Mouse (Mus musculus): ENCODE data around the gene Sbf1. TPM values are rescaled to one million over a fixed set of nuclear protein-coding genes. Genes with fewer than 3 reads are reported as not detected.

The Sbf1 gene
- total and polyA plus RNA-seq, 3 experiments = 22.6 to 79.1 (median 69.3) TPM

DNA sequence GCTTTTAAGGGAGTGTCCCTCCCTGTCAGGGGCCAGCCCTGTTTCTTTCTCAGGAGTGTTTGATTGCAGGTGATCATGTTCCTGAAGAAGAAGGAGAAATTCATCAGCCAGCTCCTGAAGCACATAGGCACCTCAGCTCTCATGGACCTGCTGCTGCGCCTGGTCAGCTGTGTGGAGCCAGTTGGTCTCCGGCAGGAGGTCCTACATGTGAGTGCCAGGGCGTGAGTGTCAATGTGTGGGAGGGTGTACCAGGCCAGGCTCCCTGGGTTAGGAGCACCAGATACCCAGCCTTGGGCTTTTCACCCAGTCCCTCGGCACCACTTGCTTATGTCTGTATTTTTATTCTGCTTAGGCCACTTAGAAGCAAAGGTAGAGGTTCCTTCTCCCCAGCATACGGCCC lies 56.1 kb downstream of the Sbf1 start:
- in situ Hi-C loops (cut with MboI; ENCODE audit: low pct_ligation_motif_present, low pct_unique_long_range_greater_than_20kb, low sequenced_read_pairs) = no loop called here
- dilution Hi-C loops (cut with MboI; ENCODE audit: extremely low pct_ligation_motif_present, extremely low pct_unique_long_range_greater_than_20kb, low sequenced_read_pairs) = no loop called here
- no peak for DNase-seq (ENCODE audit: extremely low read depth)
- no peak overlapping the region for H3K4me2 ChIP-seq (ENCODE audit: insufficient read depth, low read depth, poor library complexity, severe bottlenecking)
- no peak overlapping the region for H3K27ac ChIP-seq (ENCODE audit: insufficient read depth, low read depth)
- no peaks in the 10 kb centered on the region for H3K79me2 ChIP-seq (replicated peaks; ENCODE audit: control insufficient read depth, extremely low read depth, insufficient read depth, poor library complexity, severe bottlenecking)
- no peak overlapping the region for H3K9ac ChIP-seq (ENCODE audit: insufficient read depth, low read depth)
- no peak for TF ChIP-seq ETS1 (conservative IDR thresholded peaks at IDR 0.05; ENCODE audit: low read depth, low read length)
- TF ChIP-seq JUN (IDR thresholded peaks at IDR 0.05; ENCODE audit: insufficient read depth, low read depth, low read length) = no peak
- H3K27me3 ChIP-seq (replicated peaks) = no peaks in the 10 kb centered on the region
- H3K4me1 ChIP-seq (ENCODE audit: control insufficient read depth in 1 of 2, insufficient read depth in 2 of 2) = no peaks in the 10 kb centered on the region
- peaks cover 3% of the 10 kb centered on the region for H3K9me3 ChIP-seq (replicated peaks; ENCODE audit: low read length)
- no peak overlapping the region for H3K4me3 ChIP-seq (replicated peaks in 1 of 3; ENCODE audit: low read depth in 2 of 3, low read length in 2 of 3, poor library complexity in 1 of 3)
- H3K36me3 ChIP-seq (replicated peaks in 1 of 2; ENCODE audit: control insufficient read depth in 1 of 2, insufficient read depth in 1 of 2, low read length in 1 of 2) = peaks cover 0 to 52% of the 10 kb centered on the region in 2 experiments

DNA sequence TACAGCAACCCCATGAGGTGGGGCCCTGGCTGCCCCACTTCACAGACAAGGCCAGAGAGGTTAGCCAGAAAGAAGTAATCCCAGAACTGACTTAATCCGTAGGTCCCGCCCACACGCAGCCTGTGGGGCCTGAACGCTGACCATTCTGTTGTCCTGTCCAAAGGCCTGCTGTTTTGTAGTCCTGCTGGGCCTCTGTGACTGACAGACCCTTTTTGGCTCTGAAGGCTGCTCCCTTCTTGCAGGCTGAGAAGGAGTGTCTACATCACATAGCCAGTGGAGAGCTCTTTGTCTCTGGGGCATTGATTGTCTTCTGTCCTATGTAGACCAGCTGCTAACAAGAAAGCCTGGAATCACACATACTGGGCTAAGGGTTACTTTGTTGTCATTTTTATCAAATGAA lies 59.8 kb downstream of the Sbf1 start:
- Histone ChIP-seq H3K27me3 (replicated peaks) (no peaks in the 10 kb centered on the region), H3K36me3 (replicated peaks in 1 of 2; ENCODE audit: control insufficient read depth in 1 of 2, insufficient read depth in 1 of 2, low read length in 1 of 2) (peaks cover 4 to 52% of the 10 kb centered on the region in 2 experiments), H3K27ac (ENCODE audit: insufficient read depth, low read depth) (no peak overlapping the region), H3K4me1 (ENCODE audit: control insufficient read depth in 1 of 2, insufficient read depth in 2 of 2) (no peaks in the 10 kb centered on the region), H3K4me2 (ENCODE audit: insufficient read depth, low read depth, poor library complexity, severe bottlenecking) (no peak overlapping the region), H3K9ac (ENCODE audit: insufficient read depth, low read depth) (no peak overlapping the region), H3K4me3 (replicated peaks in 1 of 3; ENCODE audit: low read depth in 2 of 3, low read length in 2 of 3, poor library complexity in 1 of 3) (no peak overlapping the region), H3K9me3 (replicated peaks; ENCODE audit: low read length) (peaks cover 3% of the 10 kb centered on the region), H3K79me2 (replicated peaks; ENCODE audit: control insufficient read depth, extremely low read depth, insufficient read depth, poor library complexity, severe bottlenecking) (no peaks in the 10 kb centered on the region)
- in situ Hi-C loops (cut with MboI; ENCODE audit: low pct_ligation_motif_present, low pct_unique_long_range_greater_than_20kb, low sequenced_read_pairs) = no loop called here
- TF ChIP-seq JUND (conservative IDR thresholded peaks at IDR 0.05; ENCODE audit: low read depth, low read length) = no peak
- dilution Hi-C loops (cut with MboI; ENCODE audit: extremely low pct_ligation_motif_present, extremely low pct_unique_long_range_greater_than_20kb, low sequenced_read_pairs) = no loop called here
- no peak for DNase-seq (ENCODE audit: extremely low read depth)

DNA sequence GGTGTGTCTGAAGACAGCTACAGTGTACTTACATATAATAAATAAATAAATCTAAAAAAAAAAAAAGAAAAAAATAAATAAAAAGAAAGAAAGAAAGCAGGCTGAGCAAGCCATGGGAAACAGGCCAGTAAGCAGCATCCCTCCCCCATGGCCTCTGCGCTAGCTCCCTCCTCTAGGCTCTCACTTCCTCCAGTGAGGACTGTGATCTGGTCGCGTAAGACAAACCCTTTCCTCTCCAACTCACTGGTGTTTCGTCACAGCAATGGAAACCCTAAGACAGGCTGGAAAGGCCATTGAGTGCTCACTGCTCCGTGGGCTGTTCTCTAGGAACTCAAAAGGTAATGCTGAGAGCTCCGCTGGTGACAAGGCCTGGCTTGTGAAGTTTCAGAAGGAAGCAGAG lies 66.0 kb downstream of the Sbf1 start:
- H3K36me3 ChIP-seq (replicated peaks in 1 of 2; ENCODE audit: control insufficient read depth in 1 of 2, insufficient read depth in 1 of 2, low read length in 1 of 2) = peaks cover 4 to 20% of the 10 kb centered on the region in 2 experiments
- no peak overlapping the region for H3K9ac ChIP-seq (ENCODE audit: insufficient read depth, low read depth)
- no peak overlapping the region for H3K27ac ChIP-seq (ENCODE audit: insufficient read depth, low read depth)
- 0 out of 4 replicates have a peak, but pooled peaks cover 0 to 2% of the 10 kb centered on the region in 2 experiments for H3K4me1 ChIP-seq (ENCODE audit: control insufficient read depth in 1 of 2, insufficient read depth in 2 of 2)
- in situ Hi-C loops (cut with MboI; ENCODE audit: low pct_ligation_motif_present, low pct_unique_long_range_greater_than_20kb, low sequenced_read_pairs) = no loop called here
- H3K9me3 ChIP-seq (replicated peaks; ENCODE audit: low read length) = no peaks in the 10 kb centered on the region
- no peak for DNase-seq (ENCODE audit: extremely low read depth)
- dilution Hi-C loops (cut with MboI; ENCODE audit: extremely low pct_ligation_motif_present, extremely low pct_unique_long_range_greater_than_20kb, low sequenced_read_pairs) = no loop called here
- no peak overlapping the region for H3K4me3 ChIP-seq (replicated peaks in 1 of 3; ENCODE audit: low read depth in 2 of 3, low read length in 2 of 3, poor library complexity in 1 of 3)
- TF ChIP-seq E2F4 (IDR thresholded peaks at IDR 0.05; ENCODE audit: insufficient replicate concordance, low read depth, low read length) (no peak), CHD1 (IDR thresholded peaks at IDR 0.05; ENCODE audit: low read depth, low read length) (no peak), USF1 (IDR thresholded peaks at IDR 0.05; ENCODE audit: low read depth, low read length) (no peak), ZNF384 (IDR thresholded peaks at IDR 0.05; ENCODE audit: low read depth, low read length) (no peak), RCOR1 (conservative IDR thresholded peaks at IDR 0.05; ENCODE audit: low read depth, low read length) (no peak), RAD21 (IDR thresholded peaks at IDR 0.05; ENCODE audit: low read depth, low read length) (no peak), GABPA (IDR thresholded peaks at IDR 0.05; ENCODE audit: insufficient replicate concordance, low read depth, low read length) (no peak), IRF4 (IDR thresholded peaks at IDR 0.05; ENCODE audit: low read depth, low read length) (no peak), ZC3H11A (IDR thresholded peaks at IDR 0.05; ENCODE audit: low read depth, low read length) (no peak), ZKSCAN1 (IDR thresholded peaks at IDR 0.05; ENCODE audit: borderline replicate concordance, low read depth, low read length) (no peak), CTCF (conservative IDR thresholded peaks at IDR 0.05 in 1 of 2, IDR thresholded peaks at IDR 0.05 in 1 of 2; ENCODE audit: low read depth in 2 of 2, low read length in 2 of 2) (no peak), BHLHE40 (IDR thresholded peaks at IDR 0.05; ENCODE audit: low read depth, low read length) (no peak), POLR2A (IDR thresholded peaks at IDR 0.05; ENCODE audit: low read depth, low read length) (no peak), EP300 (IDR thresholded peaks at IDR 0.05; ENCODE audit: low read length) (no peak), PAX5 (IDR thresholded peaks at IDR 0.05; ENCODE audit: low read length) (no peak), MAFK (IDR thresholded peaks at IDR 0.05; ENCODE audit: insufficient replicate concordance, low read length) (no peak), MAX (IDR thresholded peaks at IDR 0.05; ENCODE audit: low read length) (no peak), ELF1 (IDR thresholded peaks at IDR 0.05; ENCODE audit: low read depth, low read length) (no peak), KAT2A (IDR thresholded peaks at IDR 0.05; ENCODE audit: insufficient replicate concordance, low read length) (no peak), TBP (conservative IDR thresholded peaks at IDR 0.05; ENCODE audit: low read depth, low read length) (no peak)
- H3K79me2 ChIP-seq (replicated peaks; ENCODE audit: control insufficient read depth, extremely low read depth, insufficient read depth, poor library complexity, severe bottlenecking) = no peaks in the 10 kb centered on the region
- H3K4me2 ChIP-seq (ENCODE audit: insufficient read depth, low read depth, poor library complexity, severe bottlenecking) = no peak overlapping the region
- H3K27me3 ChIP-seq (replicated peaks) = no peaks in the 10 kb centered on the region

All from CH12.LX (cell line).